Mouse (Mus musculus) bone marrow, adult 2 months (tissue): ENCODE measurements around the gene Hps4.

Source experiments
- CTCF ChIP-seq: fragments of 200-500 bp; IDR thresholded peaks from 2 replicates; pipeline ENCODE4 v1.5.1; 2011; ENCODE audit warnings: low read length, control low read depth; ENCODE audit not compliant: control insufficient read depth, insufficient read depth
- POLR2A ChIP-seq: fragments of 200-500 bp; IDR thresholded peaks from 2 replicates; pipeline ENCODE4 v1.6.1; 2011; ENCODE audit warnings: low read depth, mild to moderate bottlenecking, control low read depth, low read length, borderline replicate concordance; ENCODE audit not compliant: control insufficient read depth

DNA sequence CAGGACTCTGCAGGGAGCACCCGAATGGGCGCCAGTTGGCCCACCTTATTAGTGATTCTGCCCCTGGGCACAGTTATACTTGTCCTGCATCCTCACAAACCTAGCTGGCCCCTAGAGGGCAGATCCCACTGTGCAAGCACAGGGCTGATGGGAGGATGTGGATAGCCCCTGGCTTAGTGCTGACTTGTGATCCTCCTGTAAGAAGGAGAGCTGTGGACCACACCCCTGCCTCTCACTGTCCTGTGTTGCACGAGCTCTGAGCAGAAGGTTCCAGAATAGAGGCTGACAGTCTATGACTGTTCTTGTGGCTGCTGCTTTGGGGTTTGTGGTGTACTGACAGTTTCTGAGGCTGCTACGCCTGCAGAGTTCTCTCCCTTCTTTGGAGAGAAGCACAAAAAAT is 41.2 kb upstream of the Hps4 start:
- TF ChIP-seq CTCF (no peak), POLR2A (no peak)
